Mouse (Mus musculus) ES-Bruce4 (cell line): ENCODE measurements around the gene Gsta1. TPM values are rescaled to one million over a fixed set of nuclear protein-coding genes. Genes with fewer than 3 reads are reported as not detected.
"Not testable (repeated sequence)": the region's sequence is repeated elsewhere in the genome, so short reads cannot be mapped to it uniquely, and the experiment has no call there.

ENCODE experiments used
- H3K27ac ChIP-seq: 2 replicates; pipeline ENCODE4 v1.5.1; 2012; ENCODE audit warnings: low read length, inconsistent platforms; ENCODE audit not compliant: insufficient read depth
- H3K27me3 ChIP-seq: 2 replicates; pipeline ENCODE4 v1.6.1; 2012; ENCODE audit warnings: mild to moderate bottlenecking, low read length, inconsistent platforms; ENCODE audit not compliant: control insufficient read depth, poor library complexity, insufficient read depth, severe bottlenecking
- H3K36me3 ChIP-seq: 2 replicates; pipeline ENCODE4 v1.6.1; 2012; ENCODE audit warnings: inconsistent platforms, mild to moderate bottlenecking, low read length, moderate library complexity; ENCODE audit not compliant: control insufficient read depth, poor library complexity, insufficient read depth, severe bottlenecking
- H3K4me1 ChIP-seq: one replicate; pipeline ENCODE4 v1.8.1; 2011; ENCODE audit warnings: low read length; ENCODE audit not compliant: control insufficient read depth, insufficient read depth
- H3K4me3 ChIP-seq: 2 replicates; pipeline ENCODE4 v1.5.1; 2011; ENCODE audit warnings: low read depth, mild to moderate bottlenecking, low read length
- H3K9ac ChIP-seq: 2 replicates; pipeline ENCODE4 v1.6.1; 2012; ENCODE audit warnings: low read depth, mild to moderate bottlenecking, inconsistent platforms; ENCODE audit not compliant: poor library complexity, severe bottlenecking
- H3K9me3 ChIP-seq: replicated peaks from 2 replicates; pipeline ENCODE4 v1.6.1; 2012; ENCODE audit warnings: mild to moderate bottlenecking, low read length, inconsistent platforms; ENCODE audit not compliant: control insufficient read depth, poor library complexity, insufficient read depth, severe bottlenecking
- CTCF ChIP-seq: IDR thresholded peaks from one replicate; pipeline ENCODE4 v1.8.1; 2011; ENCODE audit warnings: low read depth, low read length
- EP300 ChIP-seq: IDR thresholded peaks from 2 replicates; pipeline ENCODE4 v1.6.1; 2011; ENCODE audit warnings: low read depth, low read length; ENCODE audit not compliant: insufficient read depth
- POLR2A ChIP-seq: IDR thresholded peaks from one replicate; pipeline ENCODE4 v1.8.1; 2011; ENCODE audit warnings: low read length; ENCODE audit not compliant: insufficient read depth
- polyA plus RNA-seq: library from polyadenylated mRNA; stranded (reverse); fragments of >200 nt; gene quantifications from 2 replicates; pipeline ENCODE4 v1.2.4, GENCODE M21; 2011; ENCODE audit warnings: low read depth; ENCODE audit not compliant: missing spikeins, insufficient read depth, insufficient read length

Gene Gsta1
- polyA plus RNA-seq, 1 experiment = not detected

- H3K9ac ChIP-seq = no peak overlapping the region
- no peaks in the 10 kb centered on the region for H3K9me3 ChIP-seq
- H3K27me3 ChIP-seq = no peaks in the 10 kb centered on the region
- H3K27ac ChIP-seq = no peak overlapping the region
- TF ChIP-seq POLR2A (no peak), EP300 (no peak), CTCF (no peak)
- no peaks in the 10 kb centered on the region for H3K4me1 ChIP-seq
- H3K36me3 ChIP-seq = no peaks in the 10 kb centered on the region
- H3K4me3 ChIP-seq = no peak overlapping the region
Observed at GRCm38 (mm10) chr9:78224418-78224817, 6.0 kb upstream of the Gsta1 start.

DNA sequence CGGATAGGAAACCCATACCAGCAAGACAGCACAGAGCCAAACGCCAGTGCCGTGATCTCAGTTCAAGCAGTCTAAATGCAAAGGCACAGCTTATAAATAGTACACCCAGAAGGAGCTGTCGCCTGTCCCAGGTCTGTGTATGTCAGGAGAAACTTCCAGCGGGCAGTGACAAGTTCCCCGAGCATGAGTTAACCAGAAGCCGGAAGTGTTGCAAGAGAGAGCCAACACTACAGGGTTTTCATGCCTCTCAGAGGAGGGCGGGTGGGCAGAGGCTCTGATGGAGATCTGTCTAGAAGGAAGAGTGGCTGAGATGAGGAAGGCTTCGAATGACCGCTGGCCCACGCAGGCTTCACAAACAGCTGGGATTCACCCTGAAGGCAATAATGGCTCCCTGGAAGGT lies 5.2 kb upstream of the Gsta1 start:
- H3K4me3 ChIP-seq = no peak overlapping the region
- TF ChIP-seq CTCF (no peak), POLR2A (no peak), EP300 (no peak)
- no peaks in the 10 kb centered on the region for H3K36me3 ChIP-seq
- H3K9ac ChIP-seq = no peak overlapping the region
- no peaks in the 10 kb centered on the region for H3K4me1 ChIP-seq
- no peak overlapping the region for H3K27ac ChIP-seq
- no peaks in the 10 kb centered on the region for H3K9me3 ChIP-seq
- no peaks in the 10 kb centered on the region for H3K27me3 ChIP-seq

DNA sequence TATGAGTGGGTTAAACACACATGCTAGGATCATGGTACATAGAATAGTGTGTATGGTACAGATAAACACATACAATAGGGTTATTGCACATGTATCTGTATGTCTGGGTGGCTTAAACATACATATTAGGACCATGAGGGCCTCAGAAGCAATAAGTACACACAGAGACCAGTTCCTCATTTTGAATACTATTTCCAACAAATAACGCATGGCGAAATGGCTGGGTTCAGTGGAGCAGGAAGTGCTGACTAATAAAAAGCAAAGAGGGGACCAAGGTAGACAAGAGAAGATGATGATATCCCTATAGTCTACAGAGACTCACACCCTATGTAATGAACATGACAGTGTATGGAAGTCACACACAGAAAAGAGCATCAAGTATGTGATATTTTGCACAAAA lies 2.3 kb upstream of the Gsta1 start:
- no peaks in the 10 kb centered on the region for H3K4me1 ChIP-seq
- H3K27ac ChIP-seq = no peak overlapping the region
- H3K4me3 ChIP-seq = no peak overlapping the region
- H3K9me3 ChIP-seq = no peaks in the 10 kb centered on the region
- H3K36me3 ChIP-seq = no peaks in the 10 kb centered on the region
- no peak overlapping the region for H3K9ac ChIP-seq
- H3K27me3 ChIP-seq = no peaks in the 10 kb centered on the region
- no peak for TF ChIP-seq CTCF
- TF ChIP-seq EP300 = no peak
- no peak for TF ChIP-seq POLR2A

DNA sequence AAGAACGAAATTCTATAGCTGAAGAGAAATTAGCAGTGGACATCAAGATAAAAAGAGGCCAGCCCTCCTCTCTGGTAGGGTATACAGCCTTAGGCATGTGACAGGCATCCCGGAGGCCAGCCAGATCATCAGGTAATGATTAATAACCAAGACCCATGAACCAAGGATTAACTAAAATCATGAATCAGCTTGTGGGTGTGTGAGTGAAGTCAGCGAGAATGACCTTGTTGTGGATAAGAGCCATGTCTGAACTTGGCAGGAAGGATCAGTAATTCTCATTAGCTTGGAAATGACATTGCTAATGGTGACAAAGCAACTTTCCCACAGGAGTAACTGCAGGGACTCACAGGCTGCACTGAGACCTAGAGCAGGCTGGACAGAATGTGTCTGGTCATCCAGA lies 798 bp upstream of the Gsta1 start:
- H3K27ac ChIP-seq, H3K9me3 ChIP-seq, H3K27me3 ChIP-seq, H3K9ac ChIP-seq, H3K4me1 ChIP-seq, H3K36me3 ChIP-seq, H3K4me3 ChIP-seq: not testable (repeated sequence)

DNA sequence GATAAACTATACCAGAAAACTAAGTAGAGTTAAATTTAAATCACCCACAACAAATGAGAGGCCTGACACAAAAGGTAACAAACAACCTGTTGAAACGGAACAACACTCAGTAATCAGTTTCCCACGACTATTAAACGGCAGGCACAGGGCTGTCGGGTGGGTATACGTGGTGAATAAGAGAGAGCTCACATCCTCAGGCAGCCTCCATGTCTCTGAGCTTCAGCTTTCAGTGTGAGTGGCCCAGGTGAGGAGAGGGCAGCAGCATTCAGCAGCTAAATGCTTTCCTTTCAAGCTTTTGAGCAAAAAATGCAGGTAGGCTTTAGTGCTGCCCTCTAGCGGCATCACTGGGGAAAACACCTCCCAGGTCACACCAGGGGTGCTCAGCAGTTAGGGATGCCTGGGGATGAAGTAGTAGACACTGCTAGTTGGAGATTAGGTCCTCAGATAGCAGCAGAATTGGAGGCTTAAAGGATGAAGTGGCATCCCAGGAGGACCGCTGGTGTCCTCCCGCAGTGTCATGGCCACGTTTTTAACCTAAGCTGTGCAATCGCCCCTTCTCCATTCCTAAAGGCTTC lies 2.8 kb downstream of the Gsta1 start:
- H3K4me1 ChIP-seq, H3K4me3 ChIP-seq, H3K9me3 ChIP-seq, H3K36me3 ChIP-seq, H3K9ac ChIP-seq, H3K27me3 ChIP-seq, H3K27ac ChIP-seq: not testable (repeated sequence)

DNA sequence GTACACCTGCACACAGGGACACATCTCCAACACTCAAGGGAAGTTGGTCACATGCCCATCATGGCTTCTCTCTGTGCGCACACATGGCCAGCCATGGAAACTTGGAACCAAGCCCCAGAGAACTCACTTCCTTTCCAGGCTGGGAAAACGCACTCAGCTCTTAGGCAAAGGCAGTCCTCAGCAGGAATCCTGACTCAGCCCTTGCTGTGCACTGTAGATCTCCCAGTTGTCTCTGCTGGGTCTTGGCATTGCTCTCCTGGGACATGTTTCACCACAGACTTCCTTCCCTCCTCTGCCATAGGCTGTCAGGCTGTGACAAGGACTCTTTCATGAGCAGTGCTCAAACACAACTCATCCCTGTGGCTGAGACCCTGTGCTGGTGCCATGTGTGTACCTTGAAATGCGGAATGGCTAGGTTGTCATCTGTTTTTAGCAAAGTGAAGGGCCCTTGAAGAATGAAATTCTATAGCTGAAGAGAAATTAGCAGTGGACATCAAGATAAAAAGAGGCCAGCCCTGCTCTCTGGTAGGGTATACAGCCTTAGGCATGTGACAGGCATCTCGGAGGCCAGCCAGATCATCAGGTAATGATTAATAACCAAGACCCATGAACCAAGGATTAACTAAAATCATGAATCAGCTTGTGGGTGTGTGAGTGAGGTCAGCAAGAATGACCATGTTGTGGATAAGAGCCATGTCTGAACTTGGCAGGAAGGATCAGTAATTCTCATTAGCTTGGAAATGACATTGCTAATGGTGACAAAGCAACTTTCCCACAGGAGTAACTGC lies 25.4 kb downstream of the Gsta1 start:
- not testable (repeated sequence) for H3K27ac ChIP-seq, H3K4me1 ChIP-seq, H3K27me3 ChIP-seq, H3K4me3 ChIP-seq, H3K9ac ChIP-seq, H3K9me3 ChIP-seq, H3K36me3 ChIP-seq

DNA sequence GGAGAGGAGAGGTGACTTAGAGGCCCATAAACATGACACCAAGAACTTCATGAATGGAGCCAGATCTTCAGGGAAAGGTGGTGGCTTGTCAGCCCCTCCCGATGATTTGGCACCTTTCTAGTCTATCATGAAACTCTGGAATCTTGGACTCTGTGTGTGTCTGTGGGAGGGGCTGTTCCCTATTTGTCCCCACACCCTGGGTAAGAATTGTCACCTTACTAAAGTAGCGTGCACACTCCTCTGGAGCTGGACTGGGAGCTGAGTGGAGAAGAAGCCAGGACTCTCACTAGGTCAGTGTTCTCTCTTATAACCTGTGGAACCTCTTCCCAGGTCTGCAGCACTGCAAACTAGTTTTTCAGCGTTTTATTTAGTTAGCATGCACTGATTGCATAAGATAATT lies 26.5 kb downstream of the Gsta1 start, which contains the start of gene Gm3776:
Gene Gm3776 (plus strand): TSS at position 216 of the 400 bp plus-strand sequence.
- H3K36me3 ChIP-seq, H3K27ac ChIP-seq, H3K27me3 ChIP-seq, H3K4me3 ChIP-seq, H3K4me1 ChIP-seq, H3K9me3 ChIP-seq, H3K9ac ChIP-seq: not testable (repeated sequence)
